Mouse (Mus musculus) kidney, adult 2 months (tissue): ENCODE results near the gene Gm21981. TPM values are rescaled to one million over a fixed set of nuclear protein-coding genes. Genes with fewer than 3 reads are reported as not detected.

Experiments
- DNase-seq: peaks from one replicate; pipeline ENCODE4 v3.0.0; 2021
- H3K27ac ChIP-seq: fragments of 200-500 bp; 2 replicates; pipeline ENCODE4 v1.5.1; 2012; ENCODE audit warnings: low read depth, low read length, control low read depth, inconsistent platforms; ENCODE audit not compliant: insufficient read depth
- H3K27me3 ChIP-seq: fragments of 200-500 bp; replicated peaks from 2 replicates; pipeline ENCODE4 v1.6.1; 2012; ENCODE audit warnings: mild to moderate bottlenecking, moderate library complexity, low read length, inconsistent platforms; ENCODE audit not compliant: control insufficient read depth, insufficient read depth
- H3K36me3 ChIP-seq: fragments of 200-500 bp; 2 replicates; pipeline ENCODE4 v1.6.1; 2012; ENCODE audit warnings: mild to moderate bottlenecking, moderate library complexity, low read length, inconsistent platforms; ENCODE audit not compliant: control insufficient read depth, insufficient read depth
- H3K4me1 ChIP-seq: fragments of 200-500 bp; 2 replicates; pipeline ENCODE4 v1.6.1; 2011; ENCODE audit warnings: low read length; ENCODE audit not compliant: control insufficient read depth, insufficient read depth
- H3K4me3 ChIP-seq: fragments of 200-500 bp; 2 replicates; pipeline ENCODE4 v1.5.1; 2011; ENCODE audit warnings: mild to moderate bottlenecking, low read depth, low read length, control low read depth; ENCODE audit not compliant: insufficient read depth
- CTCF ChIP-seq: fragments of 200-500 bp; conservative IDR thresholded peaks from 2 replicates; pipeline ENCODE4 v1.5.1; 2011; ENCODE audit warnings: low read depth, mild to moderate bottlenecking, control low read depth, low read length, moderate library complexity, mixed read lengths; ENCODE audit not compliant: insufficient read depth, insufficient read length
- POLR2A ChIP-seq: fragments of 200-500 bp; IDR thresholded peaks from one replicate; pipeline ENCODE4 v1.6.1; 2011; ENCODE audit warnings: low read depth, low read length, control low read depth
- WGBS: fragments of 180-500 bp; shearing (Covaris S2); methylation state at CpG from one replicate; pipeline ENCODE4 v1.1.7; 2018; 5-methylcytosine and 5-hydroxymethylcytosine counted together
- polyA plus RNA-seq: library from polyadenylated mRNA; depleted of rRNA; stranded (reverse); fragments of >200 nt; gene quantifications from 2 replicates; pipeline ENCODE4 v1.2.3, GENCODE M21; 2012

The Gm21981 gene
- polyA plus RNA-seq, 1 experiment: 1.1 TPM

- WGBS: 43% methylated on average over 13 of the region's 13 CpGs
- H3K27ac ChIP-seq: peak overlapping the region; percentile 43
- peak; percentile 72 for DNase-seq
- H3K4me3 ChIP-seq: peak overlapping the region; percentile 62
- no peaks in the 10 kb centered on the region for H3K36me3 ChIP-seq
- peaks cover 13% of the 10 kb centered on the region; the same call in 1 of the 2 replicates for H3K4me1 ChIP-seq
- H3K27me3 ChIP-seq: no peaks in the 10 kb centered on the region
- TF ChIP-seq CTCF: no peak
- TF ChIP-seq POLR2A: no peak
These were observed 399 bp downstream of the Gm21981 start for GRCm38 (mm10) chr17:47693671-47694441.

GRCm38 (mm10) chr17:47691650-47692049 is 2.6 kb downstream of the Gm21981 start:
- Histone ChIP-seq H3K27ac (no peak overlapping the region), H3K4me3 (no peak overlapping the region), H3K36me3 (no peaks in the 10 kb centered on the region), H3K4me1 (peaks cover 13% of the 10 kb centered on the region; the same call in 1 of the 2 replicates), H3K27me3 (no peaks in the 10 kb centered on the region)
- 99% methylated on average over 3 of the region's 3 CpGs for WGBS
- TF ChIP-seq CTCF (no peak), POLR2A (no peak)
- no peak for DNase-seq

- 78% methylated on average over 8 of the region's 8 CpGs for WGBS
- Histone ChIP-seq H3K27me3 (no peaks in the 10 kb centered on the region), H3K4me3 (no peak overlapping the region), H3K4me1 (peaks cover 13% of the 10 kb centered on the region; the same call in 1 of the 2 replicates), H3K36me3 (no peaks in the 10 kb centered on the region), H3K27ac (no peak overlapping the region)
- no peak for DNase-seq
- no peak for TF ChIP-seq CTCF
- no peak for TF ChIP-seq POLR2A
These were observed 4.4 kb downstream of the Gm21981 start for GRCm38 (mm10) chr17:47689894-47690293.

- 5% methylated on average over 58 of the region's 58 CpGs for WGBS
- Histone ChIP-seq H3K36me3 (no peaks in the 10 kb centered on the region), H3K4me3 (peak within 1 kb of the TSS; percentile 77), H3K4me1 (peaks cover 10% of the 10 kb centered on the region; the same call in 1 of the 2 replicates), H3K27me3 (no peaks in the 10 kb centered on the region), H3K27ac (peak within 1 kb of the TSS; percentile 37; the same call in 1 of the 2 replicates)
- TF ChIP-seq CTCF (no peak), POLR2A (no peak)
- DNase-seq: peak; percentile 52
These were observed 5.4 kb downstream of the Gm21981 start, which contains the start of gene Frs3 for GRCm38 (mm10) chr17:47688608-47689575. Gene Frs3, plus strand, starts transcription at chr17:47689030.

- no peak for DNase-seq
- peak within 1 kb of the TSS; percentile 37; the same call in 1 of the 2 replicates for H3K27ac ChIP-seq
- H3K36me3 ChIP-seq: no peaks in the 10 kb centered on the region
- peaks cover 7% of the 10 kb centered on the region; the same call in 1 of the 2 replicates for H3K4me1 ChIP-seq
- no peaks in the 10 kb centered on the region for H3K27me3 ChIP-seq
- peak within 1 kb of the TSS; percentile 77 for H3K4me3 ChIP-seq
- TF ChIP-seq CTCF: no peak
- TF ChIP-seq POLR2A: no peak
- WGBS: 0% methylated on average over 9 of the region's 9 CpGs
These were observed 6.0 kb downstream of the Gm21981 start, which contains the start of gene Tomm6 for GRCm38 (mm10) chr17:47688344-47688607. Gene Tomm6, minus strand, starts transcription at chr17:47688386.

GRCm38 (mm10) chr17:47687409-47688343 is 6.6 kb downstream of the Gm21981 start:
- Histone ChIP-seq H3K36me3 (no peaks in the 10 kb centered on the region), H3K4me1 (peaks cover 7% of the 10 kb centered on the region; the same call in 1 of the 2 replicates), H3K27ac (peak overlapping the region; percentile 37; the same call in 1 of the 2 replicates), H3K4me3 (peak overlapping the region; percentile 77), H3K27me3 (no peaks in the 10 kb centered on the region)
- under 1% methylated on average over 70 of the region's 70 CpGs for WGBS
- peak; percentile 98 for DNase-seq
- TF ChIP-seq POLR2A (peak; percentile 62), CTCF (no peak)
